16 mouse cellular contexts compared by ENCODE assay signal in the genomic region with DNA sequence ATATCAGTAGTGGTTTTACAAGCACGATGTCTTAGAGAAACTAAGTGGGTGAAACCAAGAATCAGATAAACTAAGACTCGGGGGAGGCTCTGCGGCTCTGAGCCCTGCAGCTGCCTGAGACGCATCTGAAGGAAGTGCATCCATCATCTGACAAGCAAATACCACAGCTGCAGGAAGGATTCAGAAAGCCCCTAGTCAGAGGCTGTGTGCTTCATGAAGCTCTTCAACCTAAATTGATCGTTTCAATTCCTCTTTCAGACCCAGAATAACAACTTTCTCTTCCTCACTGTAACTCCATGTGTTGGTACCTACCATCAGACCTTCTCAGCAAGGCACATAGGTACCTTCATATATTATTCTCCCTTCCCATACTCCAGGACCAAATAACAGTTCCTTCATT. TPM values are rescaled to one million over a fixed set of nuclear protein-coding genes. Genes with fewer than 3 reads are reported as not detected.
DNase-seq lines count a peak whose midpoint lies in the region; ATAC-seq lines count a peak whose summit lies in the region.
"Had no signal": no experiment of that assay in that cellular context is flagged by ENCODE, and none has a peak within 500 bp of the region (broad histone marks: within the 10 kb centered on the region; RNA-seq: fewer than 3 reads in every experiment).

No protein-coding gene starts in this region.

- H3K36me3 ChIP-seq in hindbrain, embryonic 13.5 days: no peaks in the 10 kb centered on the region
- no peaks in the 10 kb centered on the region for H3K36me3 ChIP-seq in hindbrain, embryonic 10.5 days
- no peaks in the 10 kb centered on the region for H3K36me3 ChIP-seq in kidney, embryonic 16.5 days (ENCODE audit: insufficient read depth, low read length)
- H3K36me3 ChIP-seq: limb, embryonic 13.5 days had no signal

- no peak for DNase-seq in hindbrain, embryonic 10.5 days (ENCODE audit: low spot score)
- peak; percentile 30 to 48 for DNase-seq in thymus, adult 18-20 months
- DNase-seq in adrenal gland, postnatal 36 days: no peak
- no peak for DNase-seq in frontal cortex, postnatal 25 days (ENCODE audit: low spot score in 2 of 2)
- DNase-seq: cerebellum, adult 18-20 months; gastrocnemius, postnatal 36 days; layer of hippocampus, adult 9-11 months; right cerebral cortex, postnatal 4 days had no signal

- no peaks in the 10 kb centered on the region for H3K27me3 ChIP-seq in hindbrain, embryonic 13.5 days
- no peaks in the 10 kb centered on the region for H3K27me3 ChIP-seq in hindbrain, embryonic 10.5 days (ENCODE audit: insufficient read depth, poor library complexity, severe bottlenecking)
- H3K27me3 ChIP-seq in kidney, embryonic 16.5 days (ENCODE audit: insufficient read depth, low read length): no peaks in the 10 kb centered on the region

- 59% methylated on average over 5 of the region's 5 CpGs for WGBS in hindbrain, embryonic 13.5 days
- WGBS in hindbrain, embryonic 10.5 days: 71% methylated on average over 5 of the region's 5 CpGs
- 36% methylated on average over 5 of the region's 5 CpGs for WGBS in kidney, embryonic 16.5 days

- 0 out of 2 replicates have a peak overlapping the region, but pooled peaks have one; percentile 5 for H3K9ac ChIP-seq in hindbrain, embryonic 13.5 days
- H3K9ac ChIP-seq in kidney, embryonic 16.5 days (replicated peaks; ENCODE audit: low read length): no peak overlapping the region
- H3K9ac ChIP-seq: limb, embryonic 13.5 days had no signal

- peaks cover 10% of the 10 kb centered on the region for H3K4me1 ChIP-seq in hindbrain, embryonic 13.5 days (replicated peaks)
- H3K4me1 ChIP-seq in hindbrain, embryonic 10.5 days (replicated peaks): peaks cover 7% of the 10 kb centered on the region; the same call in 1 of the 2 replicates
- peaks cover 6% of the 10 kb centered on the region; the same call in 1 of the 2 replicates for H3K4me1 ChIP-seq in kidney, embryonic 16.5 days (ENCODE audit: insufficient read depth, low read length)

- no peak overlapping the region for H3K4me3 ChIP-seq in hindbrain, embryonic 13.5 days
- no peak overlapping the region for H3K4me3 ChIP-seq in hindbrain, embryonic 10.5 days
- H3K4me3 ChIP-seq in kidney, embryonic 16.5 days (ENCODE audit: low read length): no peak overlapping the region
- H3K4me3 ChIP-seq: limb, embryonic 13.5 days had no signal

- H3K27ac ChIP-seq in hindbrain, embryonic 13.5 days: no peak overlapping the region
- H3K27ac ChIP-seq in hindbrain, embryonic 10.5 days: no peak overlapping the region
- no peak overlapping the region for H3K27ac ChIP-seq in kidney, embryonic 16.5 days (ENCODE audit: low read length)
- H3K27ac ChIP-seq: limb, embryonic 13.5 days had no signal

- no peak for ATAC-seq in hindbrain, embryonic 13.5 days (ENCODE audit: low FRiP score)
- peak; percentile 73 for ATAC-seq in CD4-positive, CD25-positive, alpha-beta regulatory T cell, adult 4 months
- peak; percentile 85 for ATAC-seq in megakaryocyte progenitor cell, adult 5-6 weeks (replicated peaks; ENCODE audit: poor library complexity)
- ATAC-seq in kidney, embryonic 16.5 days (ENCODE audit: low FRiP score, low TSS enrichment): no peak
- ATAC-seq: intestine, embryonic 16.5 days; lung, postnatal 0 days had no signal

- H3K9me3 ChIP-seq in hindbrain, embryonic 13.5 days: no peaks in the 10 kb centered on the region
- no peaks in the 10 kb centered on the region for H3K9me3 ChIP-seq in hindbrain, embryonic 10.5 days
- no peaks in the 10 kb centered on the region for H3K9me3 ChIP-seq in kidney, embryonic 16.5 days (ENCODE audit: low read length)
- H3K9me3 ChIP-seq: limb, embryonic 13.5 days had no signal

- no peak overlapping the region for H3K4me2 ChIP-seq in hindbrain, embryonic 13.5 days
- H3K4me2 ChIP-seq in kidney, embryonic 16.5 days (replicated peaks; ENCODE audit: low read depth, low read length): no peak overlapping the region
- H3K4me2 ChIP-seq: limb, embryonic 13.5 days had no signal

RNA-seq across cellular contexts. Expression of a gene that starts 6.5 kb away (rescaled TPM):
- polyA plus RNA-seq in hindbrain, embryonic 13.5 days (2015; fragmentation: Nextera tagmentation; extraction: Ambion mirVana): 9.8 and 10.6 TPM in 2 replicates
- polyA plus RNA-seq in hindbrain, embryonic 10.5 days (2016; fragmentation: Nextera tagmentation; extraction: Ambion mirVana): 6.3 and 7.9 TPM in 2 replicates
- 10 to 100 TPM; 53.2 to 62.3 TPM for polyA plus RNA-seq in CD4-positive, CD25-positive, alpha-beta regulatory T cell, adult 4 months (2017; shearing (Covaris generic))
- total RNA-seq in megakaryocyte progenitor cell, adult 5-6 weeks (2015): 10.3 and 12.2 TPM in 2 replicates
- total RNA-seq in megakaryocyte progenitor cell, adult 5-6 weeks (2017): 4.2 and 10.5 TPM in 2 replicates
- 17.5 and 19.2 TPM in 2 replicates for polyA plus RNA-seq in kidney, embryonic 16.5 days (2015; fragmentation: Nextera tagmentation; extraction: Ambion mirVana)
- 10 to 100 TPM; 34.5 to 68.4 TPM for total RNA-seq in adrenal gland, postnatal 36 days (2021)

RNA-seq across cellular contexts. Expression of a gene that starts 50.1 kb away (rescaled TPM):
- polyA plus RNA-seq in hindbrain, embryonic 13.5 days (2015; fragmentation: Nextera tagmentation; extraction: Ambion mirVana): 0.05 TPM in 1 of 2 replicates, not detected in the other
- not detected in 2 replicates for polyA plus RNA-seq in hindbrain, embryonic 10.5 days (2016; fragmentation: Nextera tagmentation; extraction: Ambion mirVana)
- under 1 TPM; 0.40 to 0.51 TPM for polyA plus RNA-seq in CD4-positive, CD25-positive, alpha-beta regulatory T cell, adult 4 months (2017; shearing (Covaris generic))
- not detected in 2 replicates for total RNA-seq in megakaryocyte progenitor cell, adult 5-6 weeks (2015)
- not detected in 2 replicates for total RNA-seq in megakaryocyte progenitor cell, adult 5-6 weeks (2017)
- 0.07 and 0.19 TPM in 2 replicates for polyA plus RNA-seq in kidney, embryonic 16.5 days (2015; fragmentation: Nextera tagmentation; extraction: Ambion mirVana)
- total RNA-seq in adrenal gland, postnatal 36 days (2021): 1 to 10 TPM in 1 of 2 experiments, under 1 TPM in 1; 0.33 to 1.0 TPM
- total RNA-seq: gastrocnemius, postnatal 36 days had no signal

RNA-seq across cellular contexts. Expression of a gene that starts 56.2 kb away (rescaled TPM):
- polyA plus RNA-seq in hindbrain, embryonic 13.5 days (2015; fragmentation: Nextera tagmentation; extraction: Ambion mirVana): not detected in 2 replicates
- not detected in 2 replicates for polyA plus RNA-seq in hindbrain, embryonic 10.5 days (2016; fragmentation: Nextera tagmentation; extraction: Ambion mirVana)
- polyA plus RNA-seq in CD4-positive, CD25-positive, alpha-beta regulatory T cell, adult 4 months (2017; shearing (Covaris generic)): not detected
- total RNA-seq in megakaryocyte progenitor cell, adult 5-6 weeks (2015): not detected in 2 replicates
- not detected in 2 replicates for total RNA-seq in megakaryocyte progenitor cell, adult 5-6 weeks (2017)
- polyA plus RNA-seq in kidney, embryonic 16.5 days (2015; fragmentation: Nextera tagmentation; extraction: Ambion mirVana): 0.12 TPM in 1 of 2 replicates, not detected in the other
- not detected for total RNA-seq in adrenal gland, postnatal 36 days (2021)
- total RNA-seq: gastrocnemius, postnatal 36 days had no signal
- polyA plus RNA-seq: heart, embryonic 16.5 days; limb, embryonic 13.5 days had no signal

Comparison
In these comparisons a context has a peak if more than half of its experiments do, and no peak if none do; other contexts are left out.
1. ATAC-seq: peak in CD4-positive, CD25-positive, alpha-beta regulatory T cell, adult 4 months (single experiment) and megakaryocyte progenitor cell, adult 5-6 weeks (single experiment); none in hindbrain, embryonic 13.5 days (single experiment) and kidney, embryonic 16.5 days (single experiment).
2. DNase-seq: peak in thymus, adult 18-20 months (2 of 2); none in hindbrain, embryonic 10.5 days (single experiment), adrenal gland, postnatal 36 days (0 of 2) and frontal cortex, postnatal 25 days (0 of 2).